Mouse (Mus musculus) frontal cortex, postnatal 25 days (tissue): ENCODE measurements around the gene Olfr1326-ps1.

ENCODE experiments used
- DNase-seq, 2 experiments: peaks; one replicate each; pipeline ENCODE4 v3.0.0; 2022; ENCODE audit warnings: low spot score in 2 of 2

The Olfr1326-ps1 gene

DNA sequence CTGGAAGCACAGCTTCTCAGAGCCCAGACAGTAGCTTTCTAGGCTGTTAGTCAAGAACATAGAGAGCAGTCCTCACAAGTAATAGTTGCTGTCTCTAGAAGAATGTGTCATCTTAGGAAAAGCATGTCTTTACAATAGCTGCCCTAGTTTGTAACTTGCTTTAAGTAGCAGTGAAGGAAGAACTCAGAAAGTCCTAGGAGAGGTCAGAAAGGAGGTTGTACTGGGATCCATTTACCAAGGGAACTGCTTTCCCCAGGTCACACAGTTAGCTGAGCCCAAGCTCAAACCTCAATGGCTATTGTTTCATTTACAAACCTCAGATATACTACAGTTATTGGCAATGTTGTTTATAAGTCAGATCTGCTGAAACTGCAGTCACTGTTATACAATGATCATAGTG is at the start of gene Olfr1326-ps1:
Gene Olfr1326-ps1 (minus strand): TSS at position 101 of the 400 bp plus-strand sequence.
- no peak for DNase-seq

DNA sequence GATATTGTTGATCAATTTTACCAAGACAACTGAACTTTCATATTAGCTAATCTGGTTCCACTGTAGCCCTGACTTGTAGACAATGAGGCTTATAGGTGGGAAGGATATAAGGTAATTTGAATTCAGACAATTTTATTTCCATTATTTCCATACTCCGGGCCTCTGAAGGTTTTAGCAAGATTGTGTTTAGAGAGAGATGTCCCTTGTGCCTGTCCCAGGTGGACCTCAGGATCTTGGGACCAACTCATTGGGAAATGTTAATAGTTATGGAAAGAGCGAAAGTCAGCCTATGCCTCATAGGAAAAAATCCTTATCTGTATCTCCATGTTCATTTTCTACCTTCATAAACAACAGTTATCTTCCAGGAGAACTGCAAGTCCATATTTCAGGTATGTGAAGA is 17.7 kb upstream of the Olfr1326-ps1 start, which contains the start of gene Olfr1325:
Gene Olfr1325 (plus strand): TSS at position 301 of the 400 bp plus-strand sequence.
- no peak for DNase-seq
